Mouse (Mus musculus): ENCODE data around the gene Tbl1x.

DNA sequence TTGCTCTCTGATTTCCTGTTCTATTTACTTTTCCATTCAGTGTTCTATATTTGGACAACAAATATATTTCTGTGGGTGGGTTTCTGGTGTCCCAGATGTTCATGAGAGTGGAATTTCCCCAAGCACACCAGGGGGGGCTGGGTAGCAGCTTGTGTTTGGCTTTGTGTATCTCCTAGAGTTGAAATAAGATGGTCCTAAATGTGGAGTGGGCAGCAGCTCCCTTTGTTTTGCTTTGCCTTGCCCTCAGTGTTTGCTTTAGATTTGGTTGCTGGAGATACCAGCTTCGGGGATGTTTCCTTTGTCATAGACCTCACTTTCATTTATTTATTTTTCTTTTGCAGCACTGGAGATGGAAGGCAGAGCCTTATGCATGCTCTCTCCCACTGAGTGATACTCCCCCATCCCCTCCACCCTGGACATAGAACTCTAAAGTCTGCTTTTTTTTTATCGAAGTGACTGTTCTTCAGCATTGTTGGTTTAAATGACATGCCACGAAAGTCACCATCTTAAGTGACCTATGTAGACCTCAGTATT lies 12.1 kb downstream of the Tbl1x start:
- no peak for TF ChIP-seq EP300 (IDR thresholded peaks at IDR 0.05; ENCODE audit: insufficient read depth, low read depth, low read length)
- no peak for TF ChIP-seq POLR2A (IDR thresholded peaks at IDR 0.05; ENCODE audit: insufficient read depth, low read length)
